Mouse (Mus musculus) embryo, embryonic 10 days (tissue): ENCODE results near the gene Fgf12.

ENCODE experiments used
- DNase-seq: peaks from one replicate; pipeline ENCODE4 v3.0.0-alpha.2; 2015; ENCODE audit warnings: low spot score

The Fgf12 gene

GRCm38 (mm10) chr16:28475553-28475952 lies 277.3 kb downstream of the Fgf12 start:
- DNase-seq, result no peak

- no peak for DNase-seq
Observed at GRCm38 (mm10) chr16:28454821-28455220, 298.0 kb downstream of the Fgf12 start.

- DNase-seq, result peak; percentile 5
Observed at GRCm38 (mm10) chr16:28447114-28447455, 305.8 kb downstream of the Fgf12 start.

DNA sequence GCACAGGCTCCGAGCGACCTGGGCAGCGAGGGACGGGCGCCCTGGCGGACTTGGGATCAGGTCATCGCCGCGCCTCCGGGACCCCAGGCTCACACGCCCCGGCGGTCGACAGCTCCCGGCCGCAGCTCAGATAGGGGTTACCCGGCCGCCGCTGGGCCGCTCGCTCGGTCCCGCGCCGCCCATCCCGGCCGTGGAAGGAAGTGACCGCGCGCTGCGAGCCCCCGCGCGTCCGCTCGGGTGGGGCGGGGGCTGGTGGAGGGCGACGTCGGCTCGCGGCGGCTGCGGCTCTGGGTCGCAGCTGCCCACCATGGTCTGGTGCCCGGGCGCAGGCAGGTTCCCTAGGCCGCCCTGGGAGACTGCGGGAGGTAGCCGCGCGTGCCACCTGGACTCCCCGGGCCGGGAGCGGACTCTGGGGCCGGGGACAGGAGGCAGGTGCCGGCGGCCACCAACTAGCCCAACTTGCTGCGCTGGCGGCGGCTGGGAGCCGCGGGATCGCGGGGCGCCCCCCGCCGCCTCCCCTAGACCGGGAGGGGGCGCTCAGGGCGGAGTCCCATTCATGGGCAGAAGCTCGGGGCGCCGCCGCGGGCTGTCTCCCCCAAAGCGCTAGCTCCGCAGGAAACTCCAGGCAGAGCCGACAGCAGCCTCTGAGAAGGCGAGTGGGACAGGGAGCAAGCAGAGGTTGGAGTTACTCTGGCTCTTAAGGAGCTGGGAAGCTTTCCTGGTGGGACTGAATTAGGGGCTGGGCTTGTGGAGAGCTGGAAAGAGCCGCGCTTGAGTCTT lies 306.3 kb downstream of the Fgf12 start:
- DNase-seq, result peak; percentile 62

GRCm38 (mm10) chr16:28445800-28446333 lies 307.0 kb downstream of the Fgf12 start:
- DNase-seq, result peak; percentile 22

GRCm38 (mm10) chr16:28444993-28445799 lies 307.7 kb downstream of the Fgf12 start:
- peak; percentile 65 for DNase-seq

DNA sequence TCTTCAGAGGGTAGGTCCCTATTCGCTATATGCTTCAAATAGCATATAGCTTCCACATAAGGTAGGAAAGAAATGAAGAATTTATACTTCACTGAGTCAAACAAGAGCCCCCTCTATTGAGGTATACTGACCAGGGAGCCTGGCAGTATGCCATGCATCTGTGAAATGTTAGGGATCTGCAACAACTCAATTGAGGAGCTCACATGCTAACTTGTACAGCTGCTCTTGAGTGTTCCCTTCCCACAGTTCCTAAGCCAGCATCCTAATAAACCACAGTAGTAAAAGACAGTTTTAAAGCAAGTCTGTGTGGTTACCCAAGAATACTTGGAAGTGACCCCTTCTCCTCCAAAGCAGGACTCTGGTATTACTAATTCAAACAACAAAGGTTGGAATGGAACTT lies 331.3 kb downstream of the Fgf12 start:
- no peak for DNase-seq

- DNase-seq, result no peak
Observed at GRCm38 (mm10) chr16:28419693-28420299, 333.1 kb downstream of the Fgf12 start.

- DNase-seq, result no peak
Observed at GRCm38 (mm10) chr16:28411210-28411817, 341.6 kb downstream of the Fgf12 start.

GRCm38 (mm10) chr16:28408294-28408693 lies 344.6 kb downstream of the Fgf12 start:
- DNase-seq, result no peak

DNA sequence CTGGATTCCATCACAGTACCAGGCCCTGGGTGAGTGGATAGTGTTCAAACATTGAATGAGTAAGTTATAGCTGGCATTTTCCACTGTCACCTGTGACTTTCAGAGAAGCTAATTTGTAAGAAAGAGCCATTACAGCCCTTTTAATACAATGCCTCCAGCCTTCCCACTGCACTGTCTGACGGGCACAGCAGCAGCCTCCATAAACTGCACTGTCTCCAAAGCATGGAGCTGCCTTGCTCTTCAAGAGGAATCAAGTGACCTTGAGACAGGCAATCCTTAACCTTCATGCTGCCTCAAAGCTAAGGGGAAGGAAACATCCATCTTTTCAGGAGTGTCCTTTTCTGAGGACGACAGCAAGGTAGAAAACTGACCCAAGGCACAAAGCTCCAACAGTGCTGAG lies 345.0 kb downstream of the Fgf12 start:
- no peak for DNase-seq

GRCm38 (mm10) chr16:28404156-28404555 lies 348.7 kb downstream of the Fgf12 start:
- no peak for DNase-seq

DNA sequence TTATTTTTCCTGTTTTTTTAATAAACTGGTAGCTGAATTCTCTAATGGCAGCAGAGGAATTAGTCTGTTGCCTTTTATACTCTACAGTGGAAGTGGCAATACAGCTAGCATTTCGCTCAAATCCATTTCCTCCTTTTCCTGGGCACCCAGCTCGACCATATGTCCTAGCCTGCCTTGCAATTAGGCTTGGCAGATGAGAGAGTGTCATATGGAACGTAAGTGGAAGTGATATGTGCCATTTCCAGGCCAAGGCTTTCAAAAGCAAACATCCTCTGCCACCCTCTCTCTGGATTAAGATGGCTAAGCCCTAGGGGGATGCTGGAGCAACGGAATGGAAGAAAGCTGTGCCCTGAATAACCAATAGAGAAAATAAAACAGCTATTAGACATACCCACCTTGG lies 350.2 kb downstream of the Fgf12 start:
- no peak for DNase-seq

GRCm38 (mm10) chr16:28391283-28391682 lies 361.6 kb downstream of the Fgf12 start:
- no peak for DNase-seq

DNA sequence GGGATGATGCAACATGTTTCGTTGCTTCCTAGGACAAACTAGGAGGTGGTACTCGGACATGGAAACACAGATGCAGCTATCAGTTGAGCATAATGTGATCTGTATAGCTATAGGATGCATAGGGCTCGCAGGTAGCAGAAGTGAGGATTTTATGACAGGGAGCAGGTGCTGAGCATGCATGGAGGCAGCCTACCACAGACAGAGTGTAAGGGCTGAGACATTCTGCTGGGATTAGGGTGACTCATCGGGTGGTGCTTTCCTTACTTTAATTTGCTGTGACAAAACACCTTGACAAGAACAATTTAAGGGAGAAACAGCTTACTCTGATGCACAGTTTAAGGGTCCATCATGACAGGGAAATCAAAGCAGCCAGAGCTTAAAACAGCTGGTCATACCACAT lies 363.8 kb downstream of the Fgf12 start:
- DNase-seq, result no peak

DNA sequence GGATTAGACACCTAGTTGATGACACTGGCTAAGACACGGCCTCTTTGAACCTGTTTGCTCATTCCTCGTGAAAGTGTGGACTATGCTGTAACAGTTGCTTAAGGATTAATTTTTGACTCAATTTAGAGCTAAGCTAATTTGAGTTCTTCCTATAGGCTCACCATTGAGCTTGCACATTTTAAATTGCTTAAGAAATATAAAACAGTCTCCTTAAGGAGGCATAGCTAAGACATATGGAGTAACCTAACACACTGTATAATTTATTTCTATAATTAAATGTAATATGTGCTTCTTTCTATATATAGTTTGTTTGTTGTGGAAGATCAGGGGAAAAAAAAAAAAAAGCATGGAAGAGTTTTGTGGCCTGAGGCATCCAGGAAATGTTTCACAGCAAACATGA lies 378.1 kb downstream of the Fgf12 start:
- DNase-seq, result no peak

- DNase-seq, result no peak
Observed at GRCm38 (mm10) chr16:28373311-28373710, 379.6 kb downstream of the Fgf12 start.

- no peak for DNase-seq
Observed at GRCm38 (mm10) chr16:28350624-28351023, 402.2 kb downstream of the Fgf12 start.

- peak; percentile 40 for DNase-seq
Observed at GRCm38 (mm10) chr16:28345323-28345722, 407.5 kb downstream of the Fgf12 start.

GRCm38 (mm10) chr16:28337930-28338329 lies 414.9 kb downstream of the Fgf12 start:
- DNase-seq, result peak; percentile 13

GRCm38 (mm10) chr16:28336700-28337099 lies 416.2 kb downstream of the Fgf12 start:
- no peak for DNase-seq

GRCm38 (mm10) chr16:28335025-28335424 lies 417.8 kb downstream of the Fgf12 start:
- DNase-seq, result no peak
